Mouse (Mus musculus): ENCODE results near the gene Gse1. TPM values are rescaled to one million over a fixed set of nuclear protein-coding genes. Genes with fewer than 3 reads are reported as not detected.

Gse1 gene
- polyA plus RNA-seq, 1 experiment = 45.8 TPM

DNA sequence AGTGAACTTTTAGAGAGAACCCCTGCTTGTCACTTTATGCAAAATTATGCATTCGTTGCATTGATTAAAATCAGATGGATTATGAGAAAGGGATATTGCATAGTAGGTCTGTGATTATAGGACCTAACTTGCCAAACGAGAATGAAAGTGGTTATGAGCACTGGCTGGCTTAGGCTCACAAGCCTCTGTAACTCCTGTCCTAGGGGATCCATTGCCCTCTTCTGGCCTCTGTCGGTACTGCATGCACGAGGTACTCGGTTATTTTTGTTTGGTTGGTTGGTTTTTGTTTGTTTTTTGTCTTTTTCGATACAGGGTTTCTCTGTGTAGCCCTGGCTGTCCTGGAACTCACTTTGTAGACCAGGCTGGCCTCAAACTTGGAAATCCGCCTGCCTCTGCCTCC, 379.6 kb downstream of the Gse1 start:
- Histone ChIP-seq H3K4me1 (ENCODE audit: control insufficient read depth, insufficient read depth, low read length) (no peaks in the 10 kb centered on the region), H3K4me3 (replicated peaks; ENCODE audit: control insufficient read depth, low read depth, low read length) (no peak overlapping the region), H3K27ac (ENCODE audit: control insufficient read depth, insufficient read depth, low read depth, low read length, poor library complexity) (no peak overlapping the region)
- TF ChIP-seq POLR2A (IDR thresholded peaks at IDR 0.05; ENCODE audit: borderline replicate concordance, control insufficient read depth, low read depth, low read length) = no peak
- peak; percentile 79 for TF ChIP-seq CTCF (IDR thresholded peaks at IDR 0.05; ENCODE audit: control insufficient read depth, insufficient read depth, low read length)
- WGBS = 9% methylated on average over 7 of the region's 7 CpGs

GRCm38 (mm10) chr8:120610824-120611223, 382.6 kb downstream of the Gse1 start:
- TF ChIP-seq CTCF (IDR thresholded peaks at IDR 0.05; ENCODE audit: control insufficient read depth, insufficient read depth, low read length) (no peak), POLR2A (IDR thresholded peaks at IDR 0.05; ENCODE audit: borderline replicate concordance, control insufficient read depth, low read depth, low read length) (no peak)
- no peak overlapping the region for H3K27ac ChIP-seq (ENCODE audit: control insufficient read depth, insufficient read depth, low read depth, low read length, poor library complexity)
- no peak overlapping the region for H3K4me3 ChIP-seq (replicated peaks; ENCODE audit: control insufficient read depth, low read depth, low read length)
- WGBS = 80% methylated on average over 6 of the region's 6 CpGs
- H3K4me1 ChIP-seq (ENCODE audit: control insufficient read depth, insufficient read depth, low read length) = no peaks in the 10 kb centered on the region

- no peak for TF ChIP-seq CTCF (IDR thresholded peaks at IDR 0.05; ENCODE audit: control insufficient read depth, insufficient read depth, low read length)
- TF ChIP-seq POLR2A (IDR thresholded peaks at IDR 0.05; ENCODE audit: borderline replicate concordance, control insufficient read depth, low read depth, low read length) = no peak
- WGBS = 74% methylated on average over 3 of the region's 3 CpGs
- no peak overlapping the region for H3K27ac ChIP-seq (ENCODE audit: control insufficient read depth, insufficient read depth, low read depth, low read length, poor library complexity)
- H3K4me1 ChIP-seq (ENCODE audit: control insufficient read depth, insufficient read depth, low read length) = no peaks in the 10 kb centered on the region; the same call in 1 of the 2 replicates
- H3K4me3 ChIP-seq (replicated peaks; ENCODE audit: control insufficient read depth, low read depth, low read length) = no peak overlapping the region
Measured at GRCm38 (mm10) chr8:120614491-120614890, 386.2 kb downstream of the Gse1 start.

GRCm38 (mm10) chr8:120616663-120617626, 388.7 kb downstream of the Gse1 start:
- Histone ChIP-seq H3K4me1 (ENCODE audit: control insufficient read depth, insufficient read depth, low read length) (no peaks in the 10 kb centered on the region; the same call in none of the 2 replicates), H3K27ac (ENCODE audit: control insufficient read depth, insufficient read depth, low read depth, low read length, poor library complexity) (no peak overlapping the region), H3K4me3 (replicated peaks; ENCODE audit: control insufficient read depth, low read depth, low read length) (no peak overlapping the region)
- 75% methylated on average over 8 of the region's 8 CpGs for WGBS
- TF ChIP-seq POLR2A (IDR thresholded peaks at IDR 0.05; ENCODE audit: borderline replicate concordance, control insufficient read depth, low read depth, low read length) = no peak
- TF ChIP-seq CTCF (IDR thresholded peaks at IDR 0.05; ENCODE audit: control insufficient read depth, insufficient read depth, low read length) = no peak

GRCm38 (mm10) chr8:120618110-120618509, 389.9 kb downstream of the Gse1 start:
- Histone ChIP-seq H3K27ac (ENCODE audit: control insufficient read depth, insufficient read depth, low read depth, low read length, poor library complexity) (no peak overlapping the region), H3K4me3 (replicated peaks; ENCODE audit: control insufficient read depth, low read depth, low read length) (no peak overlapping the region), H3K4me1 (ENCODE audit: control insufficient read depth, insufficient read depth, low read length) (no peaks in the 10 kb centered on the region; the same call in none of the 2 replicates)
- TF ChIP-seq POLR2A (IDR thresholded peaks at IDR 0.05; ENCODE audit: borderline replicate concordance, control insufficient read depth, low read depth, low read length) = no peak
- TF ChIP-seq CTCF (IDR thresholded peaks at IDR 0.05; ENCODE audit: control insufficient read depth, insufficient read depth, low read length) = peak; percentile 78
- under 1% methylated on average over 6 of the region's 6 CpGs for WGBS

- Histone ChIP-seq H3K27ac (ENCODE audit: control insufficient read depth, insufficient read depth, low read depth, low read length, poor library complexity) (no peak overlapping the region), H3K4me1 (ENCODE audit: control insufficient read depth, insufficient read depth, low read length) (no peaks in the 10 kb centered on the region; the same call in none of the 2 replicates), H3K4me3 (replicated peaks; ENCODE audit: control insufficient read depth, low read depth, low read length) (no peak overlapping the region)
- WGBS = 53% methylated on average over 11 of the region's 11 CpGs
- TF ChIP-seq CTCF (IDR thresholded peaks at IDR 0.05; ENCODE audit: control insufficient read depth, insufficient read depth, low read length) = no peak
- TF ChIP-seq POLR2A (IDR thresholded peaks at IDR 0.05; ENCODE audit: borderline replicate concordance, control insufficient read depth, low read depth, low read length) = no peak
Measured at GRCm38 (mm10) chr8:120619235-120620180, 391.3 kb downstream of the Gse1 start.

- H3K27ac ChIP-seq (ENCODE audit: control insufficient read depth, insufficient read depth, low read depth, low read length, poor library complexity) = no peak overlapping the region
- WGBS = 81% methylated on average over 7 of the region's 7 CpGs
Measured at GRCm38 (mm10) chr8:120620441-120620840, 392.2 kb downstream of the Gse1 start.

More at GRCm38 (mm10) chr8:120620441-120620840, 392.2 kb downstream of the Gse1 start:
- H3K4me3 ChIP-seq (replicated peaks; ENCODE audit: control insufficient read depth, low read depth, low read length) = no peak overlapping the region
- TF ChIP-seq POLR2A (IDR thresholded peaks at IDR 0.05; ENCODE audit: borderline replicate concordance, control insufficient read depth, low read depth, low read length) = no peak
- no peak for TF ChIP-seq CTCF (IDR thresholded peaks at IDR 0.05; ENCODE audit: control insufficient read depth, insufficient read depth, low read length)
- peaks cover 1% of the 10 kb centered on the region for H3K4me1 ChIP-seq (ENCODE audit: control insufficient read depth, insufficient read depth, low read length)
